Mouse (Mus musculus): ENCODE measurements around the gene Gm17087.

Gm17087 gene

DNA sequence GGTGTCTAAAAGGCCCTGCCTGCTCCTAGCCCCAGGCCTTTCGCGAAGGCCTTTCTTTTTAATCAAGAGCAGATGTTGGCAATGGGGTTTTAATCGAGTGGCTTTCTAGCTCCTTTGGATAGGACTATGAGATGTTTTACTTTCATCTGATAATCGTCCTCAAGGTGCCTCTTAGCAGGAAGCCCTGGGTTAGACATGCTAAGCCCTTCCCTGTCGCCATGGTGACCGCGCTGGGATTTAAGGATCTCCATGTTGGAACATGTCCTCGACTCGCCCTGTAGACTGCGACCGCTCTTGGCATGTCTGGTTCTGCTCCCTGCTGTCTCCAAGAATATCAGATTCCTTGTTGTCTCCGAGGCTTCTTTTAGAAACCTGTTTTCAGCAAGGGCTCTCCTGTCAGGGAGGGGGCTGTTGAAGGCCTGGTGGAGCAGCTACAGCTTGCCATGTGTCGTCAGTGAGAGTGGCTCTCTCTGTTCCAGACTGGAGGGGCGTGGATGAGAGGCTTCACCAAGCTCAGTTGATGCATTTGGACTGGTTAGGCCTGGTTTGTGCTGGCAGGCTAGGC is 24.7 kb downstream of the Gm17087 start:
- DNase-seq: no peak

DNA sequence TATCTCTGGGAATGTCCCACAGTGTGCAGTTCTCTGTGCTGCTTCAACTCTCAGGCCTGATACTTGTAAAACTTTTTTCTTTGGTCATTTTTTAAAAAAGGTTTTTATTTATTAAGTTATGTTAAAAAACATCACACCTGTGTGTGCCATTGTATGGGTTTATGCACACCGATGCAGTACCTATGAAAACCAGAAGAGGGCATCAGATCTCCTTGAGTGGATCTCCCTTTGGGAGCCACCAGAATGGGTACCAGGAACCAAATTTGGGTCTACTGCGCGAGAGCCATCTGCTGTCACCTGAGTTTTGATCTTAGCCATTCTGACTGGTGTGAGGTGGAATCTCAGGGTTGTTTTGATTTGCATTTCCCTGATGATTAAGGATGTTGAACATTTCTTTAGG is 28.6 kb downstream of the Gm17087 start:
- DNase-seq: no peak

DNA sequence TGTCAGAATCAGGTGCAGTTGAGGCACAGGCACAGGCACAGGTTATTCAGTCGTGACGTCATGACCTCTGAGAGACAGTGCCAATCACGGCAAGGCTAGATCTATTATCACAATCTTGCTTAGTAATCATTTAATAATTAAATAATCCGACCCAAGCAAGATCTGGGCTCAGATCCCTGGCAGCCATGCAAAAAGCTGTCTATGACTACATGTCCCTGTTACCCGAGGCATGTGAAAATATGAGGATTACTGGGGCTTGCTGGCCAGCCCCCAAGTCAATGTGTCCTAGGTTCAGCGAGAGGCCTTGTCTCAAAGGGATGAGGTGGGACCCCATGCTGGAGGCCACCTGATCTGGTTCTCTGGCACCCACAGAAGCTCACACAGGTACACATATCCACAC is 30.2 kb downstream of the Gm17087 start:
- no peak for DNase-seq

DNA sequence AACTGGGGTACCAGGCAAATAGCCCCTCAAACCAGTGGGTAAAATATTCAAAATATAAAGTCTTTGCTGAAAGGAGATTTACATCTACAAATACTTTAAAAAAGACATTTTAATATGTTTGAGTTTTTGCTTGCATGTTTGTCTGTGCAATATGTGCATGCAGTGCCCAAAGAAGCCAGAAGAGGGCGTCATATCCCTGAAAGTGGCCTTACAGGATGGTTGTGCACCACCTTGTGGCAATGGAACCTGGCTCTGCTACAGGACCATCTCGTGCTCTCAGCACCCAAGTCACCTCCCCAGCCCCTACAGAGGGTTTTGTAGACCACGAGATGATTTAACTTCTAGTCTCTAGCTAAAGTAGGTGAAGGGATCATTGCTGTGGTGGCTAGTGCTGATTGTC is 32.9 kb downstream of the Gm17087 start:
- no peak for DNase-seq

DNA sequence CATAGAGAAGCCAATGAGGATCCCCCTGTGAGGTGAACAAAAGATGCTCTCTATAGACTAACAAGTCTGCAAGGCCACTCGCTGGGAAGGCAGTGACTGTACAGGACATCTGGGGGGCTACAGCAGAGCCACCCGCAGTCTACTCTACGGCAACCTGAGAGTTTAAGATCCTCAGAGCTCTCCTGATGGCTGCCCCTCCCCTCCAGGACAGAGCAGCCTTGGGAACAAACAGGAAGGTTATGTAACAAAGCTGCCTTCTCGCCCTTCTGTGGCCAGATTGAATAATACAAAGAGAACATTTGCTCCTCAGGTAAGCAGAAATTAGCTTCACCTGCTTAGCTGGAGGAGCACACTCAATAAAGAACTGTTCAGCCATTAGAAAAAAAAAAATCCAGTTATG is 34.1 kb downstream of the Gm17087 start:
- DNase-seq: no peak

DNA sequence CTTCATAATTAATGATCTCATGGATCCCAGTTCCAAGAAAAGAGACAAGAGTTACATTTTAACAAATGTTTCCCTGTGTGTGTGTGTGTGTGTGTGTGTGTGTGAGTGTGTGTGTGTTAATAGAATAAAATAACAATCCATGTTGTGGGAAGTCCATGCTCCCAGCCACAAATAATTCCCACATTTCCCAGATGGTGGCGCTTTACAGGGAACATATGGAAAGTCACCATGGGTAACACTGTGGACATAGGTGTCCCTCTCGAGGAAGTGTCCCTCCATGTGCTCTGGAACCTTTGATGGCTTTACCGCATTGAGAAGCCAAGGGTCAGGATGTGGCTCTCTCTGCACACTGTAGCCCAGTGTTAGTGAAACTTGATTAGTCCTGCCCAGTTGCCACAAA is 38.1 kb downstream of the Gm17087 start:
- no peak for DNase-seq

DNA sequence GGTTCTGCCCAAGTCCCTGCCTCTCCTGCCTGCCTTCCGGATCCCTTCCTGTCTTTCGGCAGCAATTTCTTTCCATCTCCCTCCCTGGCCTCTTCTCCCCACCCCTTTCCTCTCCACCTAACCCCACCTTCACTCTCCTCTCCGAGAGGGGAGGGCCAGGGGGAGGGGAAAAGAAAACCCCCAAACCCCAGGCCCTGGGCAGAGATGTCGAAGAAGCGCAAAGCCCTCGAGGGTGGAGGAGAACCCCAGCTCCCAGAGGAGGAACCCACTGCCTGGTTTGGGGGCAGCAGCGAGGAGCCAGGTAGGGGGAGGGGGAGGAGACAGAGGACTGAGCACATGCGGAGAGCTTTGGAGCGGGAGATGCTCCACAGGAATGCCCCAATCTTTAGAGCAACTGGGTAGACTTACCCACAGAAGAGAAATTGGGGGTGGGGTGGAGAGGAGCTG is 39.9 kb downstream of the Gm17087 start:
- DNase-seq: no peak

DNA sequence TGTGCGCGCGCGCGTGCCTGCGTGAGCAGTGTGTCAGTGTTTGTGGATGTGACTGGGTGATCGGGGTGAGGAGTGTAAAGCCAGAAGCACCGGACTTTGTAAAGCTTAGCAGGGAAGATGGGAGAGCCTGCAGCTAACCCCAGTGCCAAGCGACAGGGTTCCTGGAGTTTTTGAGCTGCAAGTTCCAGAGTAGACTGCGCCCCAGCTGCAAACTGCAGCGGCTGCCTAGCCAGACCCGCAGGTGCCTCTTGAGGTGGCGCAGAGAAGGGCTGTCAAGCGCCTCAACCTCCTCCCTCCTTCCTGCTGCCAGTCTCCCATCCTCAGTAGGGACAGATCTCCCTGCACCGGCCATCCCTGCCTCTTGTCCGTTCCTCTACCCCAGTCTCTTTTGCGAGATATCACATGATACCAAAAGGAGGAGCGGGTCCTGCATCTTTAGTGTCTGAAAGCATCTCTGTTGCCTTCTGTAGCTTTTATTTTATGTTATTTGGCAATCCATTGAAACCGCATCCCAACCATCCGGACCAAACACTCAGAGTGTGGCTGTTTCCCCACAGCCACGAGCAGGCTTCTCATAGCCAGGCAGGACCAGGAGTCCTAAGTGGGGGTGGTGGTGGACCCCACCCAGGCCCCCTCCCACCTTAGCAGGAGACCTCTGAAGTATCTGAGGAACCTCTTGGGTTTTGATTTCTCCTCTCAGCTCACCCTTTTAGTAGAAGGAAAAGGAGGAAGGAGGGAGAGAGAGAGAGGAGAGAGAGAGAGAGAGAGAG is 40.6 kb downstream of the Gm17087 start:
- no peak for DNase-seq

DNA sequence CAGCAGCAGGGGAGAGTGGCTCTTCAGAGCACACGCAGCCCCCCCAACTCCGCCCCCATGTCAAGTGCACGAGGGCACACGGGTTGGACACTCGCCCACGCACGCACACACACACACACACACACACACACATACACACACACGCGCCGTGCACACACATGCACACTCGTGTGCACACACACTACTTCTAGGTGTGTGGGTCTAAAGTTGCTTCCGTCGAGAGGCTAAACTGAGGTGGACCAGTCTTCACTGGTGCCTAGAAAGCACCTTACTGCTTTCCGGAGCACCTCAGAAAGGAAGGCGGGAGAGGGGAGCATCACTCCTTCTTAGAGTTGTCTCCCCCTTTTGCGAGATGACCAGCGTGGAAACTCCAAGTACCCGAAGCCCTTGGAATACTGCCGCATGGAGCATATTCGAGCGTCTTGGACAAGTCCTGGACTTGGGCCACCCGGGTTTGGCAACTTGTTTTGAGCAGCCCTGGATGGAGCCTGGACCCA is 41.5 kb downstream of the Gm17087 start, which contains the start of gene Pde10a:
Gene Pde10a (plus strand): TSS at position 148 of the 497 bp plus-strand sequence.
- no peak for DNase-seq

DNA sequence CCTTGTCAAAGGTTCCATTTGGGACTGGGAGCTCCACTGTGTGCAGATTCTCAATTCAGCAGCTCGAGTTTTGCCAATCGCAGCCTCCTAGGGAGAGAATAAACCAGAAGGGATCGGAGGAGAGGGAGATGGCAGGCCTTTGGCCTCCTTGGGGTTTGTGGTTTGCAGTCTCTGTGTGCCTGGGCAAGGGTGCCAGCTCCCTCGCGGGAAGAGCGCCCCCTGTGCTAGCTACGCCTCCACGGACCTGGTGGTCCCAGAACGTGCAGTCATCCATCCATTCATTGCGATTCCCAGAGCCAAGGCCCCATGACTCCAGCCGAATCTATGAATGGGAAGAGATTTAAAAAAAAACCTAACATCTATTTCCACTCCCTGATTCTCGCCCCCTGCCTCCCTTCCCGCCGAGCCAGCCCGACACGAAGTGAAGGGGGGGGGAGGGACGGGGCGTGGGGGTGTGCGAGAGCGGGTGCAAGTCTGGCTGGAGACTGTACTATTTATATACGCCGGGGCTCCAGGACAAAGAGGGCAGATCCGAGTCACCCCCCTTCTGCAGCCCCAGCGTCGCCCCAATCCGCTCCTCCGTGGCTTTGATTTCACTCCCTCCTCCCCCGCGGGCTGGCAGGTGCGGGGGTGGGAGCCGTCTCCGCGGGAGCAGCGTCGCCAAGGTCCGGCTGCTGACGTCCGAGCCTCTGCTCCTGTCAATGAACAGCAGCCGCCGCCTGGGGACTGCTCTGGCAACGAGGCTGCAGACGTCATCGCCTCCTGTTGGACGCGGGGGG is 42.2 kb downstream of the Gm17087 start:
- DNase-seq: no peak

DNA sequence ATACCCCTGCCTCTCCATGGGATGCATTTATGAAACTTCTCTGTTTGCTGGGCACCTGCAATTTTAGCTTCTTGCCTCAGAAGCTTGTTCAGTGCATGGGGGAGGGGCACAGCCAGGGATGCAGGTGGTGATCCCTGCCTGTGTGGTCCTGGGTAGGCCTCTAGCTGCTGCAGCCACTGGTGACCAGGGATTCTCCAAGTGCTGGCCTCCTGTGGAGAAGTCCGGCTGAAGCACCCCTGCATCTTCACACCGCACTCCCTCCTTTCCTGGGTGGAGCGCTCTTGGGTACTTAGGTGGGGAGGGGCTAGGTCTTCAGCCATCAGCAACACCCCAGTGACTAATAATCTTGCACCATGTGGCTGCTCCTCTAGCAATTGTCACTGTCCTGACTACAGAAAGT is 42.8 kb downstream of the Gm17087 start:
- DNase-seq: no peak

DNA sequence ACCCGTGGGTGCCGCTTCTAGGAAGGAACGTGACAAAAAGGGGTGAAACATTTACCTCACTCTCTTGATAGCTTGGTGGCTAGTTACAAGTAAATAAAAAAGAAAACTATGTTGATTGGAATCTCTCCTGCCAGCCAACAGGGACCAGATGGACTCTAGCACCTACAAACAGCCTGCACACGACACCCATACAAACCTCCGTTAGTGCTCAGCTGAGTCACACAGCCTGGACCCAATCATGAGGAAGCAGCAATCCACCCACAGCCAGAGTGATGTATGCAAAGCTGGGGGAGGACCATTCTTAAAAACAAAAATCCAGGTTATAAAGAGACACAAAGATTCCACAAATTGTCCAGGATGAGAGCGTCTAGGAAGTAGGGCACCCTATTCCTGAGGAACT is 50.7 kb downstream of the Gm17087 start:
- DNase-seq: no peak

Data from spleen, adult 18-20 months (tissue).